Mouse (Mus musculus) right cerebral cortex, postnatal 10 days (tissue): ENCODE data around the gene Ghdc.
A peak's percentile ranks its signal among the peaks of the same experiment; 100 is the strongest.

ENCODE experiments used
- DNase-seq, 2 experiments: peaks; one replicate each; pipeline ENCODE4 v3.0.0; 2021; ENCODE audit warnings: low spot score in 2 of 2

Ghdc gene

DNA sequence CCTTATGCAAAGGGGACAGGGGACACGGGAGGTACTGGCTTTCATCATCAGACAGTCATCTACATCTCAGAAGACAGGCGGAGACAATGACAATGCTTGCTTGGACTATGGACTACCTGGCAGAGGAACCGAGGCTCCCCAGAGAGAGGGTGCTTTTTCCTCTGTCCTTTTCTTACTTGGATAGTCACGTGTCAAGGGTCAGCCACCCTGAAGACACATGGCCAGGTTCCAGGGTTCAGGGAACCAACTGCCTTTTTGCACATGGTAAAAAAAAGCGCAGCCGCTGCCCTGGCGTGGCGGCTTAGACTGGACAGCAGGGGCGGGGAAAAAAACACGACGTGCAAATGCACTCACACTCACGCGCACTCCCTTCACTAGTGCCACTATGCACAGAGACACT lies 11.8 kb upstream of the Ghdc start:
- no peak for DNase-seq

DNA sequence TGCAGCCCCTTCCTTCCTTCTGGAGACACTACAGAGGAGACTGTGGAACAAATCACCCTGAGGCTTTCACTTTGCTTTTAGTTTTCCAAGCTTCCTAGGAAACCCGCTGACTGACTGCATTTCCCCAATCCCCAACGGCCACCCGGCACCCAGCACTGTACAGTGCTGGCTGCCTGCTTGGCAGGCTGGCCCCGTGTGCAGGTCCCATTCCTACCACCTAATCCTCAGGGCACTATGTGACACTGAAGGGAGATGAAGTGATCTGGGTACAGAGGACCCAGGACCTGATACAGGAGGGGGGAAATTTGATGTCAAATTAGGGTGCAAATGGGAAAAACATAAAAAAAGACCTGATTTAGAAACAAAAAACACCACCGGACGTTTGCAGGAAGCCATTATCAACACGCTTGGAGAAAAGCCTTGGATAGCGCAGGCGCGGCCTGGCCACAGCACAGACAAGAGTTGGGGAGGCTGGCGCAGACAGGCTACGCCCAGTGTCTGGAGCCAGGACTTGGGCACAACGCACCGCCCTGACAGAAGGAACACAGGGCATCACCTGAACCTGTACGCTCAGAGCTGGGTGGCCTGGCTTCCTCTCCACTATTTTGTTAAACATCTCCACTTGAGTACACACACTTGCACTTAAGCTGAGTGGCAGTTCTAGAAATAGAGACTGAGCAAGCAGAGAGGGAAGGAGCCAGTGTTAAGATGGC lies 11.2 kb upstream of the Ghdc start:
- no peak for DNase-seq

DNA sequence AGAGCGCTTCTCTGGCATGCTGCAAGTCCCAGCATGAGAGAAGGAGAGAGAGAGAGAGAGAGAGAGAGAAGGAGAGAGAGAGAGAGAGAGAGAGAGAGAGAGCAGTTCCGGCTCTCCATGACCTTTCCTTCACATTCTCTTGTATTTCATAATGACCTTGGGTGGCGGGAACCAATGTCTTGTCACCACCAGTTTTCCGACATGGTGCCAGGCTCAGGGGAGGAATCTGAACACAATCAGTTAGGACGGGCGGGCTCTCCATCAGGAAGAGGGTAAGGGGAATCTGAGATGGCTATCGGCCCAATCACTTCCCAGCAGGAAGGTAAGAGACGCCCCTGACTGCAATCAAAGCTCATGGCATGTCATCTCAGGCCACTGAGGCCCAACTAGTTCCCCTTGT lies 9.5 kb upstream of the Ghdc start:
- DNase-seq, result no peak

DNA sequence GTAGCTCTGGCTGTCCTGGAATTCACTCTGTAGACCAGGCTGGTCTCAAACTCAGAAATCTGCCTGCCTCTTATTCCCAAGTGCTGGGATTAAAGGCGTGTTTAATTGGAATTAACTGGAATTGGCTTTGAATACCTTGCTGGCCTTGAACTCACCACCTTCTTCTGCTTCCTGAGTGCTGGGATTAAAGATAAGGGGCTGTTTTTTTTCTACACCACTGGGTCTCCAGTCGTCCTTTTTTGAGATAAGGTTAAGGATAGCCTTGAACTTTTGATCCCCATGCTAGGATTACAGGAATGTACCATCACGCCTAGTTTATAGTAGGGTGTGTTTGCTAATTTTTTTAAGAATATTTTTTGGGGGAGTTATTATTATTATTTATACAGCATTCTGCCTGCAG lies 7.3 kb upstream of the Ghdc start:
- no peak for DNase-seq

DNA sequence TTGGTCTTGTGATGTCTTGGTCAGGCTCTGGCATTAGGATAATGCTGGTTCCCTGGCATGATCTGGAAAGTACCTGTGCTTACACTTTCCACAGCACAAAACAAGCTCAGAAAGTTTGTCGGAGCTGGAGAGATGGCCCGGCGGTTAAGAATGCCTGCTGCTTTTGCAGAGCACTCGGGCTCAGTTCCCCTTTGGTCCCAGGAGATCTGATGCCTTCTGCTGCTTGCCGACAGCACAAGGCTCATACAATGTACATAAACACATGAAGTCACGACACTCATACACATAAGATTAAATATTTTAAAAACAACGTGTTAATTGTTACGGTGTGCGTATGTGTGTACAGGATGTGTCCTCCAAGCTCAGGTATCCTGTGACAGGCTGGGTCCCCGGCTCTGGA lies 5.2 kb upstream of the Ghdc start:
- DNase-seq, result no peak

DNA sequence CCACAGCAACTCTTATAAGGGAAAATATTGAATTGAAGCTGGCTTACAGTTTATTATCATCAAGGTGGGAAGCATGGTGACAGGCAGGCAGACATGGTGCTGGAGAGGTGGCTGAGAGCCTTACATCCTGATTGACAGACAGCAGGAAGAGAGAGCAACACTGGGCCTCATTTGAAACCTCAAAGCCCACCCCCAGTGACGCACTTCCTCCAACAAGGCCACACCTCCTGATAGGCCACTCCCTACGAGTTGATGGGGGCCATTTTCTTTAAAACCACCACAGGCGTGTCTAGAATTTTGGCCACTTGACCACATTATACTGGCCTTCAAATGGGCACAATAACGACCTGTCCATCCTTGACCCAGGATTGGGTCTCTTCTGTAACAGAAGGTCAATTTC lies 3.5 kb upstream of the Ghdc start:
- DNase-seq, result no peak

DNA sequence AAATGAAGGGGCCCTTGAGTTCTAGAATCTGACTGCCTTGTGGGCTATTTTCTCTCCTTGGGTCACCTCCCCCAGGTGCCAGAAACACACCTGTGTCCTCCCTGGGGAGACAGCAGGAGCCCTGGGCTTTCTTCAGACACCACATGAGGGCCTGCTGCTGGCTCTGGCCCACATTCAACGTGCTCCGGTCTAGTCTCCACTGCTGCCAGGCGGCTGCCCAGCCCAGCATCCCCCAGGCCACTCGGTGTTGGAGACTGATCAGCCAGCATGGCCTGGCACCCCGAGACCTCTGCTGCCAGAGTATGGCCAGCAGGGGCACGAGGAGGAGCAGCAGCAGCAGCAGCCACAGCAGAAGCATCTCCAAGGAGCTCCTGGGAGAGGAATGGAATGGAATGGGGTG lies 777 bp downstream of the Ghdc start:
- no peak for DNase-seq

DNA sequence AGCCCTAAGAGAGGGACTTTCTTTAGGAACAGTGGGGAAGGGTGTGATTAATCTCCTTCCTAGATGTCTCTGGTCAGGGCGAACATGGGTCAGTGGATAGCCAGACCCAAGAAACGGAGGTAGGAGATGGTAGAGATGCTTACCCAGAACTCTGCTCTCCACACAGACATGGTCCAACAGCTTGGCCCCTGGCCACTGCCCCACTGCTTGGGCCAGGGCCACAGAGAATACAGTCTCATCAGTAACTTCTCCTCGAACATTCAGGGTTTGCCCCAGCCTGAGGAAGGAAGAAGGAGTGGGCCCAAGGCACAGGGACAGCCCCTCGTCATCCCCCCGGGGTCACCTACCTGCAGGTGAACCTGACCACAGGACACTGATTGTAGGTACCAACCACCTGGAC lies 2.9 kb downstream of the Ghdc start:
- no peak for DNase-seq

DNA sequence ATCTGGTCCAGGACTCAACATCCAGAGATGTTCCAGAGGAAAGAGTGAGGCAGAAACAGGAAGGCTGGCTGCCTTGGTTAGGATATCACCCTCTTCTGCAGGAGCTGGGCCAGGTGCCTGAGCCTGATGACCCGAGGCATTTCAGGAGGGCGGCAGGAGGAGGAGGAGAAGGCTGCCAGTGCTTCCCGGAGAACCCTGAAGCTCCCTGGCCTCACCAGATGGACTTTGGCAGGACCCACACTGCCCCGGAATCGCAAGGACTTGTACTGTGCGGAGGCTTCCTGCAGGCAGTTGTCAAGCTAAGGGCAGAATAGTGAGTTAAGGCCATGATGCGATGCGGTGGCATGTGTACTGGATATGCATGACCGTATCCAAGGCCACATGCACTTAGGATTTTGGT lies 4.0 kb downstream of the Ghdc start:
- no peak for DNase-seq

DNA sequence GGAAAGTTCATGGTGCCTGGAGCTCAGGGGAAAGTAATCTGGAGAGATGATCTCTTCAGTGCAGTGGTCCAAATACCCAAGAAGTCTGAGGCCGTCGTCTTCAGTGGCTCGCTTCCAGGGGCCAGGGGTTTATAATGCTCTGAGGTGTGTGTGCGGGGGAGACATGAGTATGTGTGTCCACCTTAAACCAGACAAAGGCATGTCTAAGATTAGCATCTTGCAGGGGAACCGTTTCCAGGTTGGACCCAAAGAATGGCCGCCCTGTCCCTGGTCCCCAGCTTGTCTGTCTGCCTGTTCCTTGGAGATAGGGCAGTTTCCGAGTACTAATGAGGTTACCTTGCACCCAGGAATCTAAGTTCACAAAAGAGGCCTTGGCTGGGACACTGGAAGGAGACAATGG lies 7.9 kb downstream of the Ghdc start, which contains the start of gene Hcrt:
Hcrt (minus strand) TSS at position 101 of the 400 bp plus-strand sequence.
- no peak for DNase-seq

DNA sequence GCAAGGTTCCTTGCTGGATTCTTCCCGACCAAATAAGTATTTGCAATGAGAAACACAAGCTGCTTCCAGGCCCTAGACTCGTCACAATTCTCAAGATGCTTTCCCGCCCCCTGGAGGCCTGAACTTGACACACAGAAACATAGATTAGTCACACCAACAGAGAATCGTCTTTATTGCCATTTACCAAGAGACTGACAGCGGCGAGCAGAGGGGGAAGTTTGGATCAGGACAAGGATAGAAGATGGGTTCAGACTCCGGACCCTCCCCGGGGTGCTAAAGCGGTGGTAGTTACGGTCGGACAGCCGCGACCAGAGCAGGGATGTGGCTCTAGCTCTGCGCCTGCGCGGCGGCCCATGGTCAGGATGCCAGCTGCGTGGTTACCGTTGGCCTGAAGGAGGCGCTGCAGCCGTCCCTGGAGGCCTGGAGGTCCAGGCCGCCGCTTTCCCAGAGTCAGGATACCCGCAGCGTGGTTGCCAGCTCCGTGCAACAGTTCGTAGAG lies 9.2 kb downstream of the Ghdc start:
- DNase-seq, result peak; percentile 89 to 91

DNA sequence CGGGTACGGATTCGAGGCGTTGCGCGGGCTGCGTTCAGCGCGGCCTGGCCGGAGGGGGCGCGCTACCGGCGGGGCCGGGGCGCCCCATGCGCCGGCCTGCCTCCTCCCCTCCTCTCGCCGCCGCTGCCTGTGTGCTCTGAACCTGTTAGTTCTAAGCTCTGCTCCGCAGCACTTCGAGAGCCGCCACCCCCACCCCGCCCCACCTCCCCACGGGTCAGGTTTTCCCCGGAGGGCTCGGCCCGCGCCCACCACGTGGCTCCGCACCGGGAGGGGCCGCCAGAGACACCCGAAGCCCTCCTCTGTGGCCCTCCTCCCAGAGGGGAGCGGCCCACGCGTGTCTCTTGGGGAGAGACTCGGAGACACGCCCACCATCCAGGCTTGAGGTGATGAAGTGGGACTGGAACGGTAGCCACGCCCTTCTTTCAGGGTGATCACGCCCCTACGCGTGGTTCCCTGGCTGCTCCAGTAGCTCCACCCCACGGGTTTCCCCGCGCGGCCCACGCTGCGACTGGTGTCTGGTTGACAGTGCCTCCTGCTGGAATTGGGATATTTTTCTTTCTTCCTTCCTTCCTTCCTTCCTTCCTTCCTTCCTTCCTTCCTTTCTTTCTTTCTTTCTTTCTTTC lies 11.0 kb downstream of the Ghdc start, which contains the start of gene Kcnh4:
Kcnh4 (minus strand) TSS at position 332 of the 623 bp plus-strand sequence.
- DNase-seq, result peak; percentile 94 to 95

DNA sequence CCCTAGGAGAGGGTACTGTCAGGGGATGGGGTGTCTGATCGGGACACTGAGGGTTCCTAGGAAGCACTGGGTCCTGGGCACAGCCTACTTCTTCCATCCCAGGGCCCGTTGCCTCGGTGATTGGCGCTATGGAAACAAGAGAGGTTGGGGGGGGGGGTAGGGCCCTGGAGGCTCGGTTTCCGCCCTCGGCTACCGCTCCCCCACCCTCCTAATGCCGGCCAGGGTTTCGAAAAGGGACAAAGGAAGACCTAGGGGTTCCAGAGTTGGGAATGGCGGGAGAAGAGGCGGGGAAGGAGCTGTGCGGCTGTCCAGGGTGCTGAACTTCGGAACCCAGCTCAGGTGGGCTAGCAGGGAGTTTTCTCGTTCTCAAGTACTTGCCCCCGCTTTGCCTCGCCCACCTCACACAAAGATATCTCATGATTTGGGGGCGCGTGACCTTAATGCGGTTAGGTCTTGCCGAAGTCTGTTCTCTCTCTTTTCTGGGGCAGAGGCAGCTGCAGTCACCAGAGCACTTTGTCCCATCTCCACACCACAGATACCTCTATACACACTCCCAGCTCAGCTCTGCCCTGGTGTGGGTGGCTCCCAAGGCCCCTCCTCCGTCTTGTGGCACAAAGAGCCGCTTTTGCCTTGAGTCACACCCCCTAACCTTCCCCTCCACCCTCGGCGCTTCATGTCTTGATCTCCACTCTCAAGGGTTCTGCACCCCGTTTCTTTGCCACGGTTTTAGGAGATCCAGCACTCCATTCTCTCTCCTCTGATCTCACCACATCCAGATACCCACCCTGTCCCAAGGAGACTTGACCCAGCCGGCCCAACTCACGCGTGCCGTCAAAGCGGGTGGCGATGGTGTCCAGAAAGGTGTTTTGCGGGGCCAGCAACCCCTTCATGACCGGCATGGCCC lies 11.8 kb downstream of the Ghdc start:
- peak in 1 of 2 experiments; percentile 60 for DNase-seq

DNA sequence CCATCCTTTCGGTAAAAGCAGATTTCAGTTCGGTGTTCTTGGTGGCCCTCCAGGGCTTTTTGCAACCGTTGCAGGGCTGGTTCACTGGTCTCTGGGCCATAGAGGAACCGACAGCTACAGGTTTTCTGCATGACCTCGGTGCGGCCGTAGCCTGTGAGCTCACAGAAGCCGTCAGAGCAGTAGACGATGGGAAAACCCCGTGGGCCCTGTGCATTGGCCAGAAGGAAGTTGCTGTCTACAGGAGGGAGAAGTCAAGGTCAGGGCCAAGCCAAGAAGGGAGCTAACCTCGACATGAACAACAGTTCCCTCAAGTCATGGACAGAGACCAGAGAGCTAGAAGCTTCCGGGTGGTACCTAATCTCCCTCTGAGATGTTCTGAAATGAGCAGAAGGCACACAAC lies 13.2 kb downstream of the Ghdc start:
- no peak for DNase-seq

DNA sequence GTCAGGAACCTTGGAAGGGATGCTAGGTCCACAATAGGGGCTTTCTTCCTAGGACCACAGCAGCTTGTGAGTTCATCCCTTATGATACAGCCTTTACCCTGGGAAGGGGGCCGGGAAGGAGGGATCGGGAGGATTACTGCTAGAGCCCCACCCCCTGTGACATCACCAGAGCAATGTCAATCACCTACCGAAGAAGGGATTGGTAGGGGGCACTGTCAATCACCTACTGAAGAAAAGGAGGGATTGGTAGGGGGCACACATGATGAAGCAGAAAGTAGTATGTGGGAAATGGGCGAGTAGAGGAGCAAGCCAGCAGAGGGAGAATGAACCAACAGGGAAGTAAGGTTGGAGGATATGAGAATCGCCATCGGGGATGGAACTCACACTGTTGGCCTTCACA lies 14.3 kb downstream of the Ghdc start:
- DNase-seq, result no peak

DNA sequence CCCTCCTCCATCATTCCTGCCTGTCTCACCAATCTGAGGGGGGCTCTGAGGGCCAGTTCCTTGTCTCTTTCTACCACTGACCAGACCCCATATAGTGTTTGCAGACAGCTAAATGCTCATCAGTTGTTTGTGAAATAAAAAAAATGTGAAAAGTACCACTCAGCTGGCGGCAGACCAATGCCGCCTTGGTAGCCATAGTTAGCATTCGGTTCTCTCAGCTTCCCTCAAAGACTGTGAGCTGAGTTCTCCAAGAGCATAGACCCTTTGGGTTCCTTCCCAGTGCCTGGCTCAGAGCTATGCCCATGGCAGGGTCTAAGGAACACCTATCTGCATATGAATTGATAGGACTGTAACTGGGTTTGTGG lies 16.1 kb downstream of the Ghdc start:
- peak; percentile 62 to 70 for DNase-seq

DNA sequence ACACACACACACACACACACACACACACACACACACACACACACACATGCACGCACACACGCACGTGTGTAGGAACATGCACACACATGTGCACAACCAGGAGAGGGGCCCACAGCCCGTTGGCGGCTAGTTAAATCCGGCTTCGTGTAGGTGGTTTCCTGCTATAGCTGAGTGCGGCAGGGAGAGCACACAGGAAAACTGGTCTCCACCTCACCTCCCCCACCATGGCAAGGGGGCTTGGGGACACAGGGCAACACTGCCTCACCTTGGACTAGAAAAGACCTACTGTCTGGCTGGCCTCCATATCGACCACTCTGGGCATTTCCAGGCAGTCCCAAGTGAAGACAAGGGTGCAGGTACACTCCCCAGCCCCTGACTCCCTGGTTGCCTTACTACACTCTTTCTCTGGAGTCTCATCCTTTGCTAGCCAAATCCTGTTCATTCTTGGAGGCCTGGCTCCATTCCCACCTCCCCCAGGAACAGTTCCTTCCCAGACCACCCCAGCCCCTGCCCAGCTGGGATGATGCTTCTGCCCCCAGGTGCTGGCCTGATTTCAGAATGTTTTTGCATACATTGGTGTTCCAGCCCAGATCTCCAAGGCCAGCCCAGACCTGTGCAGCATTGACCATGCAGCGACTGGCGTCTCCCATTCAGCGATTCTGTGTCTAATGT lies 16.6 kb downstream of the Ghdc start:
- DNase-seq, result peak; percentile 67 to 83

DNA sequence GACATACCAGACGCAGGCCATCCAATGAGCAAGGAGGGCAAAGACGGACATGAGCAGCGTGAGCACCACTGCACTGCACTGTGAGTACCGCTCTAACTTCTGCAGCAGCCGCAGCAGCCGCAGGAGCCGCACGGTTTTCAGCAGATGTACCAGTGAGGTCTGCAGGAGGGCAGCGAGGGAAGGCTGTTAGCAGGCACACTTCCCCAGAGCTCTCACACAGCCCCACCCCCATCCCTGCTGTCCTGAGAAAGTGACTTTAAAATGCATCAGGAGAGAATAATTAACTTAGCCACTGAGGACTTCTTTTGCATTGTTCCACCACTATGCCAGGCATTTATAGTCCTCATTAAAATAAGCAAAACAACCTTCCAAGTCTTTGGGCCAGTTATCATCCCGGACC lies 18.5 kb downstream of the Ghdc start:
- DNase-seq, result peak in 1 of 2 experiments; percentile 55

DNA sequence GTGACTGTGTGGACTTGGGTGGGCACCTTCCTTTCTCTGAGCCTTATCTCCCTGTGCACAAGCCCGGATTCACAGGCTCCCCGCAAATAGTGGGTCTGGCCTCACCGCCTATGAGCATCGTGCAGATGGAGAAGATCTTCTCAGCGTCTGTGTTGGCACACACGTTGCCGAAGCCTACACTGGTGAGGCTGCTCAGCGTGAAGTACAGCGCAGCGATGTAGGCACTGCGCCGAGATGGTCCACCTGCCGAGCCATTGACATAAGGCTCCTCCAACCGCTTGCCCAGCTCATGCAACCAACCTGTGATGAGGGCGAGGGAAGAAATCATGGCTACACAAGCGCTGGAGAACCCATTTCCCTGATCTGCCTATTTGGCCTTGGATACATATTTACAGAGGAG lies 20.6 kb downstream of the Ghdc start:
- no peak for DNase-seq

DNA sequence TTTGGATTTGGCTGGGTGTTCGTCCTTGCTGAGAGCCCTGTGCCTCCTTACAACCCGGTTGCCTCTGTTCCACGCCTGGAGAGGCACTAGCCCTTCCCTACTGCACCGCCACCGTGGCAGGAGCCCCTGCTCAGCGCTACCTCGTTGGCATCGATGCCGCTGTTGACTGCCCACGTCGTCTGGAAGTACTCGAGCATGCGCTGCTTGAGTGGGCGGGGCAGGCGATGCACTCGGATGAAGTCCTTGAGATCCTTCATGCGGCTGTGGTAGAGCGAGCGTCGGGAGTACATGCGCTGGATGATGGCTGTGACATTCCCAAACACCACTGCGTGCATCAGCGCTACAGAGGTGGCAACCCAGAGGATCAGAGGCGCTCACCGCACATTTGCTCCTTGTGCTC lies 21.3 kb downstream of the Ghdc start:
- DNase-seq, result no peak

DNA sequence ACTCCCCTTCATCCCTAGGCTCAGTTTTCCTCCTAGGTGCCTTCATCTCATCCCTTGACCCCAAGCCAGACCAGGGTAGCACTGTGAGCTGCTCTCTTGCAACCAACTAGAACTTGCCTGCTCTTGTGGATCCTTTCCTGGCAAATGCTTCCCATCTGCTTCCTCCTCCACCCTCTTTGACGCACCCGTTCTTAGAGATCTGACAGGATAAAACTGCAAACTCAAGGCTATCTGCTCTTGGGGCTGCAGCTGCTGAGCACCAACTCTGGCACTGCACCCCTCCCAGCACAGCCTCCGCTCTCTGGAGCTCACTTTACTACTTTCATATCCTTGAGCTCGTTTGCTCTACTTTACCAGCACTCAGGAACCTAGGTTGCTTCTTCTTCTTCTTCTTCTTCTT lies 22.1 kb downstream of the Ghdc start:
- no peak for DNase-seq

DNA sequence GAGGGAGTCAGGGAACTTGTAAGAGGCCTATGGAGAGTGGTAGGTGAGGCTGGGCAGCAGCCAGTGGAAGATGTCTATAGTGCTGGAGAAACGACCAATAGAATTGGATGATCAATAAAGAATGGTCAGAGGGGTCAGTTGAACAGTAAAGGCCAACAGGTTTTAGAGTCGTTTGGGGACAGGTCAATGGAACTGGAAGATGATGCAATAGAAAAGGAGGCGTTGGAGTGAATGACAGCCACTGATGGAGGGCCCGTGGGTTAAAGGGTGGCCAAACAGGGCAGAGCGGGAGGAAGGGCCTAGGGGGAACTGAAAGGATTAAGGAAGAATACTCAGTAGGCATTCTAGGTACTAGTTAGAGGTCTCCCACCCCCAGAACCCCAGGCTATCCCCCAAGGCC lies 23.6 kb downstream of the Ghdc start:
- DNase-seq, result no peak
